Mouse (Mus musculus): ENCODE results near the gene Ccdc3. TPM values are rescaled to one million over a fixed set of nuclear protein-coding genes. Genes with fewer than 3 reads are reported as not detected.

Gene Ccdc3
- total and polyA plus RNA-seq, 2 experiments from 2014 or later: 8.4 to 18.9 TPM

DNA sequence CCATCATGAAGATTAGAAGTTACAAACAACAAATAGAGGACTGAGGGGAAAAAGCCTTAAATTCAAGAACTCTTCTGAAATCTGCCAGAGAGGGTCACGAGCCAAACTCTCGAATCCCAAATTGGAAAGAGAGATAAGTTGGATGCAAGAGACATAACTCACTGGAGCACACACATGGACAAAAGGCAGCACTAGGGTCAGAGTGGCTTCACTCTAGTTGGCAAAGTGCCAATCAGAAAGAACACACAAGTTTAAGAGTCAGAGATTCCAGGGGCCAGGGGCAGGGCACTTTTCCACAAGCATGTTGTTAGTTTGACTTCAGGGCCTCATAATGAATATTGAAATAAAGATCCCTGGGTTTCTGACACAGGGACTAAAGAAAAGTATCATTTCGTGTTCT lies 48.1 kb downstream of the Ccdc3 start:
- ATAC-seq: no peak
- Histone ChIP-seq H3K4me1 (ENCODE audit: insufficient read depth, low read length) (no peaks in the 10 kb centered on the region), H3K27me3 (ENCODE audit: insufficient read depth, low read length) (no peaks in the 10 kb centered on the region), H3K4me2 (ENCODE audit: low read depth, low read length) (no peak overlapping the region), H3K27ac (no peak overlapping the region), H3K4me3 (ENCODE audit: low read length) (no peak overlapping the region), H3K9me3 (ENCODE audit: low read length) (no peaks in the 10 kb centered on the region), H3K9ac (replicated peaks; ENCODE audit: low read length) (no peak overlapping the region), H3K36me3 (ENCODE audit: insufficient read depth, low read length) (no peaks in the 10 kb centered on the region)
- no peak for DNase-seq (ENCODE audit: low spot score)
- no peak for TF ChIP-seq CTCF (IDR thresholded peaks at IDR 0.05; ENCODE audit: low read depth)
- WGBS: 81% methylated on average over 3 of the region's 3 CpGs

DNA sequence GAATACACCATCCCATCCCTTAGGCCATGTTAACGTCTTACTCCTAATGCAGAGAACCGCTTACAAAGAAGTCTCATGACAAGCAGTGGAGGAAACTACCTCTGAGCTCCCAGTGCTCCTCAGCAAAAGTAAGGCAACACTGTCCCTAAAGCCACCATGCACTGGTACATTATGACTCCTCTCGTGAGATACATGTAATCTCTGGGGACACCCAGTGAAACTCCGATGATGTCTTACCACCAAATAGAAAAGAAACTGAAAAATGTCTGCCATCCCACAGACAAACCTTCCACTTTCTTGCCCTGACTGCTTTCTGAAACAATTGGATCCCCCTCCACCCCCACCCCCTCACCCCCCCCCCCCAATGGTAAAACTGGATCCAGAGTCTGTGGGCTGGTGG lies 54.6 kb downstream of the Ccdc3 start:
- Histone ChIP-seq H3K4me1 (ENCODE audit: insufficient read depth, low read length) (no peaks in the 10 kb centered on the region), H3K36me3 (ENCODE audit: insufficient read depth, low read length) (no peaks in the 10 kb centered on the region), H3K9ac (replicated peaks; ENCODE audit: low read length) (no peak overlapping the region), H3K4me2 (ENCODE audit: low read depth, low read length) (no peak overlapping the region), H3K4me3 (ENCODE audit: low read length) (no peak overlapping the region), H3K9me3 (ENCODE audit: low read length) (no peaks in the 10 kb centered on the region), H3K27me3 (ENCODE audit: insufficient read depth, low read length) (no peaks in the 10 kb centered on the region), H3K27ac (no peak overlapping the region)
- no peak for ATAC-seq
- WGBS: 84% methylated on average over 4 of the region's 4 CpGs
- TF ChIP-seq CTCF (IDR thresholded peaks at IDR 0.05; ENCODE audit: low read depth): no peak
- no peak for DNase-seq (ENCODE audit: low spot score)

DNA sequence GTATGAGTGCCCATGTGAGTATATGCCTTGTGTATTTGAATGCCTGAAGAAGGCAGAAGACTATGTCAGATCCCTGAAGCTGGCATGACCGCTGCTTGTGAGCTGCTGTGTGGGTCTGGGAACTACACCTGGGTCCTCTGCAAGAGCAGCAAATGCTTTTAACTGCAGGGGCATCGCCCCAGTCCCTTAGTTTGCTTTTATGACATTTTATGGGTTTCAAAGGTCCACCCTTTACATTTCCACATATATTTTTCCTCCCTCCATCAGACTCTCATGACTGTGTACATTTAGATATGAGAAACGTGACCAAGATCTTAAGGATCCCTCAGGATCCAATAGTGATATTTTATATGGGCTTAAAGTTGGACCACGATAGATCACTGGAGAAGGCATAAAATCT lies 55.5 kb downstream of the Ccdc3 start:
- H3K9ac ChIP-seq (replicated peaks; ENCODE audit: low read length): no peak overlapping the region
- H3K4me2 ChIP-seq (ENCODE audit: low read depth, low read length): no peak overlapping the region
- H3K9me3 ChIP-seq (ENCODE audit: low read length): no peaks in the 10 kb centered on the region
- H3K4me1 ChIP-seq (ENCODE audit: insufficient read depth, low read length): 0 out of 2 replicates have a peak, but pooled peaks cover 3% of the 10 kb centered on the region
- 87% methylated on average over 4 of the region's 4 CpGs for WGBS
- no peak for ATAC-seq
- H3K4me3 ChIP-seq (ENCODE audit: low read length): no peak overlapping the region
- DNase-seq (ENCODE audit: low spot score): no peak
- no peak for TF ChIP-seq CTCF (IDR thresholded peaks at IDR 0.05; ENCODE audit: low read depth)
- H3K36me3 ChIP-seq (ENCODE audit: insufficient read depth, low read length): no peaks in the 10 kb centered on the region
- H3K27me3 ChIP-seq (ENCODE audit: insufficient read depth, low read length): no peaks in the 10 kb centered on the region
- no peak overlapping the region for H3K27ac ChIP-seq

DNA sequence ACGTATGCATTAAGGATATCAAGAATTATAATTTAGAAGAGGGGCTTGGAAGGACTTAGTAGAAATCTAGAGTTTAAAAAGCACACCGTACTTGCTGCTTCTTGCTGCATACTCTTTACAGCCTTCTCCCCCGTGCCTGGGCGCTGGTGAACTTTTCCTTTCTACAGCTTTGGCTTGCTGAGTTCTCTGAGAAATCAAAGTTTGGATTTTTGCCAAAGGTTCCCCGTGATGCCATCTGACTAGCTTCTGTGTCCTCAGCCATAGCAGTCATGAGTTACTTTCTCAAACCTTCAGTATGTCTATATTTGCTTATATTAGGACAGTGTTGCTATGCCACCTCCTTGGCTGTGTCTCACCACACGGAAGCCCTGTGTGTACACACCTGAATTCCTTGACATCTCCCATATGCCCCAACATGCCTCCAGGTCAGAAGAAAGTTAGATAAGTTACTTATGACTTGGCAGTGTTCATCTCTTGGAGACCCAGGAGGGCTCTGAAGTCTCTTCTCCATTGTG lies 57.2 kb downstream of the Ccdc3 start:
- WGBS: 69% methylated on average over 6 of the region's 6 CpGs
- no peak for ATAC-seq

DNA sequence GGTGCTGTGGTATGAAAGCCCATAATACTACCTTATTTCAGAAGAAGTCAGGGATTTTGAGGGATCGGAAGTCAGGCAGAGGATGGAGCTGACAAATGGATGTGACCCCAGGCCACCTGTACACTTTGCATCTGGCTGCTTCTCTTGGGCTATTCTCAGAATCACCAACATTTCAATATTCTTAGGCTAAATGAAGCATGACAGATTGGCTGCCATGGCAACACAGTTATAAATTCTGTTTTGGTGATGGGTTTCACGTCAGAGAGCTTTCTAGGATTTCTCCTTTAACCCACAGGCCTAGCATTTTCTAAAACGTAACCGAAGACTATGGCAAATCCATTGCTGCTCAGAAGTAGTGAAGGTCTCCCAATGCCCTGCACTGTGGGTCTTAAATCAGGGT lies 59.9 kb downstream of the Ccdc3 start:
- no peak for TF ChIP-seq CTCF (IDR thresholded peaks at IDR 0.05; ENCODE audit: low read depth)
- 59% methylated on average over 4 of the region's 4 CpGs for WGBS
- no peak overlapping the region for H3K27ac ChIP-seq
- no peak overlapping the region for H3K4me2 ChIP-seq (ENCODE audit: low read depth, low read length)
- no peaks in the 10 kb centered on the region for H3K36me3 ChIP-seq (ENCODE audit: insufficient read depth, low read length)
- no peak overlapping the region for H3K4me3 ChIP-seq (ENCODE audit: low read length)
- H3K9ac ChIP-seq (replicated peaks; ENCODE audit: low read length): no peak overlapping the region
- DNase-seq (ENCODE audit: low spot score) (no peak), ATAC-seq (no peak)
- H3K4me1 ChIP-seq (ENCODE audit: insufficient read depth, low read length): 0 out of 2 replicates have a peak, but pooled peaks cover 3% of the 10 kb centered on the region
- no peaks in the 10 kb centered on the region for H3K27me3 ChIP-seq (ENCODE audit: insufficient read depth, low read length)
- H3K9me3 ChIP-seq (ENCODE audit: low read length): no peaks in the 10 kb centered on the region

More for the DNA sequence above, 57.2 kb downstream of the Ccdc3 start:
- peak; percentile 56 for DNase-seq (ENCODE audit: low spot score)
- H3K27me3 ChIP-seq (ENCODE audit: insufficient read depth, low read length): no peaks in the 10 kb centered on the region
- H3K4me1 ChIP-seq (ENCODE audit: insufficient read depth, low read length): 0 out of 2 replicates have a peak, but pooled peaks cover 3% of the 10 kb centered on the region
- H3K9me3 ChIP-seq (ENCODE audit: low read length): no peaks in the 10 kb centered on the region
- H3K4me2 ChIP-seq (ENCODE audit: low read depth, low read length): no peak overlapping the region
- no peak overlapping the region for H3K9ac ChIP-seq (replicated peaks; ENCODE audit: low read length)
- no peak overlapping the region for H3K4me3 ChIP-seq (ENCODE audit: low read length)
- no peak overlapping the region for H3K27ac ChIP-seq
- H3K36me3 ChIP-seq (ENCODE audit: insufficient read depth, low read length): no peaks in the 10 kb centered on the region
- TF ChIP-seq CTCF (IDR thresholded peaks at IDR 0.05; ENCODE audit: low read depth): no peak

DNA sequence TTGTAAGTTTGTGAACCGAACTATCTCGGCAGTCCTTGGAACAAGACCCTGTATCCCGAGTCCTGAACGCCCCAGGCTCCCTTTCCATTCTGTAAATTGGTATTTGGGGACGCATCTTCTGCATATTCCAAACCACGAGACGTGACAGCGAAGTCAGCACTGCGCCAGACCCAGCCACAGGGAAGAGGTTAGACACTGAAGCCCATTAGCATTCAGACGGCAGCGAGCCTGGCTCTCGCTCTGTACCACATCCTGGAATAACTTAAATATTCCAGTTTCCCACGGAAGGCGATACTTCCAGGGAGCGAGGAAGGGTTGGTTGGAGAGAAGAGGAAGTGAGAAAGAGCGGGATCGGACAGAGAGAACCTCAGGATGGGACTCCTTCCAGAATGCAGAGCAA lies 61.7 kb downstream of the Ccdc3 start:
- 63% methylated on average over 17 of the region's 17 CpGs for WGBS
- Histone ChIP-seq H3K36me3 (ENCODE audit: insufficient read depth, low read length) (no peaks in the 10 kb centered on the region), H3K4me1 (ENCODE audit: insufficient read depth, low read length) (0 out of 2 replicates have a peak, but pooled peaks cover 3% of the 10 kb centered on the region), H3K27ac (no peak overlapping the region), H3K9me3 (ENCODE audit: low read length) (no peaks in the 10 kb centered on the region), H3K4me2 (ENCODE audit: low read depth, low read length) (0 out of 2 replicates have a peak overlapping the region, but pooled peaks have one; percentile 23), H3K9ac (replicated peaks; ENCODE audit: low read length) (no peak overlapping the region), H3K27me3 (ENCODE audit: insufficient read depth, low read length) (no peaks in the 10 kb centered on the region), H3K4me3 (ENCODE audit: low read length) (no peak overlapping the region)
- ATAC-seq: no peak
- no peak for DNase-seq (ENCODE audit: low spot score)
- TF ChIP-seq CTCF (IDR thresholded peaks at IDR 0.05; ENCODE audit: low read depth): no peak

DNA sequence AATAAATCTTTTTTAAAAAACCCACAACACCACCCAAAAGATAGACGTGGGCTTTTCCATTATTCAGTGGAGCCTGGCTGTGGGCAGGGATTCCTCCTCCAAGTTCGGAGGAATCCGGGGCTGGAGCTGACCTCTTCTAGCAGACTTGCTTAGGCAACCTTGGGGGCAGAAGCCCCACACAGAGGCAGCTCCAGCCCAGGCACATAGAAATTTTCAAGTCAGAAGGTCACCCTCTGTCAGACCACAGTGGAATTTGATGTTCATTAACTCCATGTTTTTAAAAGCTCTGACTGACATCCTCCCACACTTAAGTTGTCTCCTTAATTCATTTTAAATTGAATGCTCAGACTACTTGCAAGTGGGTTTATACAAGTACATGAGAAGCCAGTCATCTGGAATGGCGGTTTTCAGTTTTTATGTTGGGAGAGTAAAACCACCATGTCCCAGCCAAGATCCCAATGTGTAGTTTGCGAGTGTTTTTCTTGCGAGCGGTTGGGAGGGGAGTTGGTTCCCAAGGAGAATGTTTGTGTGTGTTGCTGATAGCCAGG lies 63.3 kb downstream of the Ccdc3 start:
- no peak for TF ChIP-seq CTCF (IDR thresholded peaks at IDR 0.05; ENCODE audit: low read depth)
- no peak for DNase-seq (ENCODE audit: low spot score)
- Histone ChIP-seq H3K27ac (no peak overlapping the region), H3K9ac (replicated peaks; ENCODE audit: low read length) (no peak overlapping the region), H3K4me2 (ENCODE audit: low read depth, low read length) (no peak overlapping the region), H3K4me1 (ENCODE audit: insufficient read depth, low read length) (0 out of 2 replicates have a peak, but pooled peaks cover 3% of the 10 kb centered on the region), H3K9me3 (ENCODE audit: low read length) (no peaks in the 10 kb centered on the region), H3K36me3 (ENCODE audit: insufficient read depth, low read length) (no peaks in the 10 kb centered on the region), H3K27me3 (ENCODE audit: insufficient read depth, low read length) (no peaks in the 10 kb centered on the region), H3K4me3 (ENCODE audit: low read length) (no peak overlapping the region)
- 82% methylated on average over 7 of the region's 7 CpGs for WGBS
- ATAC-seq: no peak

Data from hindbrain, postnatal 0 days (tissue).